Mouse (Mus musculus) liver, embryonic 14.5 days (tissue): Measurements from ENCODE around the gene Cldn34c4. TPM values are rescaled to one million over a fixed set of nuclear protein-coding genes. Genes with fewer than 3 reads are reported as not detected.

ENCODE experiments used
- ATAC-seq: fragments of 200-750 bp; cut with Nextera tagmentation; 2 replicates; pipeline ENCODE4 v1.8.0; 2017; ENCODE audit warnings: moderate number of reproducible peaks, mild to moderate bottlenecking, moderate library complexity; ENCODE audit not compliant: insufficient read depth
- DNase-seq, 3 experiments: peaks; one replicate each; pipeline ENCODE4 v3.0.0-alpha.2; 2012 to 2013; ENCODE audit warnings: low read depth in 3 of 3, low spot score in 3 of 3
- H3K27ac ChIP-seq: fragments of 300-500 bp; sonication (generic); 2 replicates; pipeline ENCODE4 v1.5.1; 2014; ENCODE audit warnings: moderate library complexity, mild to moderate bottlenecking, control low read depth, inconsistent platforms
- H3K27me3 ChIP-seq: fragments of 300-500 bp; sonication (generic); 2 replicates; pipeline ENCODE4 v1.6.1; 2014; ENCODE audit warnings: mild to moderate bottlenecking, low read length, moderate library complexity; ENCODE audit not compliant: control insufficient read depth, insufficient read depth
- H3K36me3 ChIP-seq: fragments of 300-500 bp; sonication (generic); replicated peaks from 2 replicates; pipeline ENCODE4 v1.6.1; 2014; ENCODE audit warnings: low read depth; ENCODE audit not compliant: control insufficient read depth, insufficient read depth
- H3K4me1 ChIP-seq, 2 experiments: fragments of 200-500 bp in 1 of 2; fragments of 300-500 bp in 1 of 2; sonication (generic) in 1 of 2; replicated peaks; 2 replicates each; pipeline ENCODE4 v1.6.1; 2012 to 2014; ENCODE audit warnings: antibody characterized with exemption in 1 of 2, inconsistent platforms in 1 of 2, low read length in 1 of 2; ENCODE audit not compliant: control insufficient read depth in 2 of 2, insufficient read depth in 2 of 2
- H3K4me2 ChIP-seq: fragments of 300-500 bp; sonication (generic); 2 replicates; pipeline ENCODE4 v1.6.1; 2014; ENCODE audit warnings: low read depth, mild to moderate bottlenecking, control low read depth, moderate library complexity
- H3K4me3 ChIP-seq, 2 experiments: fragments of 200-500 bp in 1 of 2; fragments of 300-500 bp in 1 of 2; sonication (generic) in 1 of 2; 2 replicates each; pipeline ENCODE4 v1.5.1; 2012 to 2014; ENCODE audit warnings: low read depth in 2 of 2, low read length in 2 of 2, mild to moderate bottlenecking in 2 of 2, control low read depth in 1 of 2, inconsistent platforms in 1 of 2, moderate library complexity in 1 of 2; ENCODE audit not compliant: insufficient read depth in 1 of 2
- H3K9ac ChIP-seq: fragments of 300-500 bp; sonication (generic); replicated peaks from 2 replicates; pipeline ENCODE4 v1.6.1; 2014; ENCODE audit warnings: mild to moderate bottlenecking, control low read depth, moderate library complexity
- H3K9me3 ChIP-seq: fragments of 300-500 bp; sonication (generic); 2 replicates; pipeline ENCODE4 v1.6.1; 2016; ENCODE audit warnings: low read length, mixed read lengths; ENCODE audit not compliant: control insufficient read depth
- CTCF ChIP-seq: IDR thresholded peaks from 2 replicates; pipeline ENCODE4 v1.5.1; 2016; ENCODE audit warnings: antibody characterized with exemption, low read depth, control low read depth
- EP300 ChIP-seq: IDR thresholded peaks from 2 replicates; pipeline ENCODE4 v1.6.1; 2016; ENCODE audit warnings: antibody characterized with exemption, low read depth
- WGBS: fragments of 180-500 bp; shearing (Covaris S2); extraction: QIAGEN DNeasy Blood & Tissue Kit; methylation state at CpG from one replicate; pipeline ENCODE4 v1.1.7; 2014; ENCODE audit not compliant: insufficient replicate concordance; 5-methylcytosine and 5-hydroxymethylcytosine counted together
- polyA plus RNA-seq, 2 experiments: library from polyadenylated mRNA; depleted of rRNA in 1 of 2; stranded (reverse) in 1 of 2; unstranded in 1 of 2; fragments of >200 nt; fragmentation: Nextera tagmentation in 1 of 2; extraction: Ambion mirVana in 1 of 2; gene quantifications; 2 replicates each; pipeline versions ENCODE4 v1.2.1 to v1.2.3; 2012 to 2014

Gene Cldn34c4
- not detected in 2 replicates for polyA plus RNA-seq (2012; rRNA removed)
- polyA plus RNA-seq (2014; fragmentation: Nextera tagmentation; extraction: Ambion mirVana) = not detected in 2 replicates

GRCm38 (mm10) chrX:127736454-127736853, at the start of gene Cldn34c4:
Gene Cldn34c4 (minus strand): TSS chrX:127736554.
- Histone ChIP-seq H3K4me2 (no peak within 1 kb of the TSS), H3K27me3 (no peaks in the 10 kb centered on the region), H3K4me1 (no peaks in the 10 kb centered on the region), H3K4me3 (no peak within 1 kb of the TSS), H3K9ac (no peak within 1 kb of the TSS), H3K9me3 (no peaks in the 10 kb centered on the region), H3K36me3 (no peaks in the 10 kb centered on the region), H3K27ac (no peak within 1 kb of the TSS)
- DNase-seq (no peak), ATAC-seq (no peak)
- 41% methylated on average over 2 of the region's 2 CpGs for WGBS
- TF ChIP-seq EP300 = no peak

DNA sequence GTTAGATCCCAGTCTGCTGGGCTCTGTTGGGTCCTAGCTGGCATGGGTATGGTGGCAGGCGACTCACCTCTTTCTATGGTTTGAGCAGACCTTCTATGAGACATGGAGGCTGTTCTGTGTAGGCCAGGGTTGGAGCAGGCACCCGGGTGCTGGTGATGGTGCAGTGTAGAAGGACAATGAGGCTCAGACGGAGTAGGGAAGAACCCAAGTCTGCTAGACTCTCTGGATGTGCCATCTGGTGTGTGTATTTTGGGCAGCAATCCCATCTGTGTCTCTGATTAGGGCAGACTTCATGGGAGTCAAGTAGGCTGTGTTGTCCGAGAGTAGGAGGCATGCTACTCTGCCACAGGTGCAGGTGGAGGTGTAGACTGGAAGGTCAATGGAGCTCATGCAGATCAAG, 10.7 kb upstream of the Cldn34c4 start:
- ATAC-seq = no peak
- no peaks in the 10 kb centered on the region for H3K36me3 ChIP-seq
- TF ChIP-seq CTCF (no peak), EP300 (no peak)
- no peak for DNase-seq
- 61% methylated on average over 4 of the region's 4 CpGs for WGBS
- H3K4me2 ChIP-seq = no peak overlapping the region
- no peak overlapping the region for H3K4me3 ChIP-seq
- H3K9ac ChIP-seq = no peak overlapping the region
- H3K9me3 ChIP-seq = no peaks in the 10 kb centered on the region
- H3K4me1 ChIP-seq = no peaks in the 10 kb centered on the region
- H3K27me3 ChIP-seq = no peaks in the 10 kb centered on the region
- no peak overlapping the region for H3K27ac ChIP-seq
